Mouse (Mus musculus) forebrain, embryonic 11.5 days (tissue): ENCODE measurements around the gene Pspc1. TPM values are rescaled to one million over a fixed set of nuclear protein-coding genes. Genes with fewer than 3 reads are reported as not detected.

Experiments used
- ATAC-seq: fragments of 200-750 bp; cut with Nextera tagmentation; replicated peaks from 2 replicates; pipeline ENCODE4 v1.8.0; 2017; ENCODE audit warnings: moderate TSS enrichment; ENCODE audit not compliant: low FRiP score
- DNase-seq: peaks from one replicate; pipeline ENCODE4 v3.0.0-alpha.2; 2017; ENCODE audit warnings: low spot score
- H3K27ac ChIP-seq: fragments of 300-500 bp; sonication (generic); 2 replicates; pipeline ENCODE4 v1.5.1; 2014; ENCODE audit warnings: low read depth, low read length
- H3K27me3 ChIP-seq: fragments of 300-500 bp; sonication (generic); 2 replicates; pipeline ENCODE4 v1.6.1; 2014; ENCODE audit warnings: mild to moderate bottlenecking, low read length, mixed read lengths; ENCODE audit not compliant: control insufficient read depth, insufficient read depth
- H3K36me3 ChIP-seq: fragments of 300-500 bp; sonication (generic); 2 replicates; pipeline ENCODE4 v1.6.1; 2014; ENCODE audit warnings: mild to moderate bottlenecking, low read length, moderate library complexity, mixed read lengths; ENCODE audit not compliant: control insufficient read depth, insufficient read depth
- H3K4me1 ChIP-seq: fragments of 300-500 bp; sonication (generic); replicated peaks from 2 replicates; pipeline ENCODE4 v1.6.1; 2014; ENCODE audit warnings: low read length, mixed read lengths; ENCODE audit not compliant: control insufficient read depth, insufficient read depth
- H3K4me2 ChIP-seq: fragments of 300-500 bp; sonication (generic); 2 replicates; pipeline ENCODE4 v1.6.1; 2014; ENCODE audit warnings: low read depth, mild to moderate bottlenecking, low read length, moderate library complexity, mixed read lengths; ENCODE audit not compliant: severe bottlenecking
- H3K4me3 ChIP-seq: fragments of 300-500 bp; sonication (generic); 2 replicates; pipeline ENCODE4 v1.5.1; 2014; ENCODE audit warnings: low read depth, low read length
- H3K9ac ChIP-seq: fragments of 300-500 bp; sonication (generic); 2 replicates; pipeline ENCODE4 v1.6.1; 2014; ENCODE audit warnings: low read length
- H3K9me3 ChIP-seq: fragments of 300-500 bp; sonication (generic); 2 replicates; pipeline ENCODE4 v1.6.1; 2016; ENCODE audit warnings: low read length, mixed read lengths; ENCODE audit not compliant: control insufficient read depth
- WGBS: fragments of 180-500 bp; shearing (Covaris S2); extraction: QIAGEN DNeasy Blood & Tissue Kit; methylation state at CpG from one replicate; pipeline ENCODE4 v1.1.7; 2014; 5-methylcytosine and 5-hydroxymethylcytosine counted together
- polyA plus RNA-seq: library from polyadenylated mRNA; unstranded; fragments of >200 nt; fragmentation: Nextera tagmentation; extraction: Ambion mirVana; gene quantifications from 2 replicates; pipeline ENCODE4 v1.2.1, GENCODE M21; 2014

The Pspc1 gene
- polyA plus RNA-seq, 1 experiment from 2014 or later = 66.6 TPM

DNA sequence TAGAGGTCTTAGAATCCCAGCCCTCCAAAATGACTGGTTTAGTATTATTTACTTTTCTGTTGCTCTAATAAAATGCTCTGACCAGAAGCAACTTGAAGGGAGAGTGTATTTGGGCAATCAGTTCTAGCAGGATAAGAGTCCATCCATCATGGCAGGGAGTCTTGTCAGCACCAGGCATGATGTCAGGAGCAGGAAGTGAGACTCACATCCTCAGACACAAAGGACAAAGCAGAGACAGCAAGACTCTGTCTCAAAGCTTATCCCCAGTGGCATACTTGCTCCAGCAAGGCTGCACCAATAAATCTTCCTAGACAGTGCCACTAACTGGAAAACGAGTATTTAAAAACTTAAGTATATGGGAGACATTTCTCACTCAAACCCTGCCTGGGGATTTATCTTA, 92.7 kb downstream of the Pspc1 start:
- no peak overlapping the region for H3K27ac ChIP-seq
- DNase-seq = no peak
- no peaks in the 10 kb centered on the region for H3K9me3 ChIP-seq
- no peak overlapping the region for H3K4me3 ChIP-seq
- ATAC-seq = no peak
- H3K4me2 ChIP-seq = no peak overlapping the region
- WGBS = 84% methylated on average over 1 of the region's 1 CpGs
- no peaks in the 10 kb centered on the region for H3K4me1 ChIP-seq
- no peaks in the 10 kb centered on the region for H3K27me3 ChIP-seq
- H3K36me3 ChIP-seq = peaks cover 7% of the 10 kb centered on the region; the same call in 1 of the 2 replicates
- H3K9ac ChIP-seq = no peak overlapping the region

Other genes starting within 250 kb of the Pspc1 start
- 25.6 and 28.6 TPM in 2 replicates for gene Cenpj, start 202.9 kb downstream of the Pspc1 start, polyA plus RNA-seq
- 1.1 and 2.3 TPM in 2 replicates for gene Parp4, start 202.7 kb downstream of the Pspc1 start, polyA plus RNA-seq
- gene Mphosph8, start 110.1 kb downstream of the Pspc1 start, polyA plus RNA-seq = 39.4 and 50.2 TPM in 2 replicates
- gene Zmym5, start 33.4 kb upstream of the Pspc1 start, polyA plus RNA-seq = 23.2 and 23.9 TPM in 2 replicates
- gene Zmym2, start 108.3 kb upstream of the Pspc1 start, polyA plus RNA-seq = 65.3 and 73.3 TPM in 2 replicates